ENCODE assay signal across 17 mouse cellular contexts in the genomic region with DNA sequence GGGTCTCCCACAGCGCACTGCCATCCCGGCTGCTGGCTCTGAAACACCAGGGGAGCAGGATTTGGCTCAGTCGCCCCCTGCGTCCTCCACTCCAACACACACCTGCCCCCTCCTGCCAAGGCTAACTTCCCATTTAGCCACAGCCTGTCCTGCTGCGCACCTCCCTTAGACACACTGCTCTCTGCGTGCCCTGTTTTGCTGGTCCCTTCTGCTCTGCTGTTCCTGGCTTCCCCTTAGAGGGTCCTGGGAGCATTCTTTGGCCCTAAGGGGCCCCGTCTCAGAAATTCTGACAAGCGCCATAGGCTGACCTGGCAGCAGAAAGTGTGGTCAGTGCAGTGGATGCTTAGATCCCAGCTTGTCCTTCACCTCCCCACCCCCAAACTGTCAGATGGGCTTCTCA. TPM values are rescaled to one million over a fixed set of nuclear protein-coding genes. Genes with fewer than 3 reads are reported as not detected.
DNase-seq lines count a peak whose midpoint lies in the region; TF ChIP-seq lines count a peak whose summit lies in the region.
"Had no signal": no experiment of that assay in that cellular context is flagged by ENCODE, and none has a peak within 500 bp of the region (broad histone marks: within the 10 kb centered on the region; RNA-seq: fewer than 3 reads in every experiment).

No protein-coding gene starts in this region.

- TF ChIP-seq POLR2A in testis, adult 2 months (IDR thresholded peaks at IDR 0.05; ENCODE audit: control insufficient read depth, low read depth, low read length) = no peak

- intact Hi-C loops in gastrocnemius, adult 2 months (cut with DNase I) = no loop called here

- H3K27ac ChIP-seq in gastrocnemius, adult 2 months = no peak overlapping the region
- H3K27ac ChIP-seq in testis, adult 2 months (ENCODE audit: control insufficient read depth, insufficient read depth, low read depth, low read length) = no peak overlapping the region
- H3K27ac ChIP-seq: forebrain, embryonic 13.5 days; heart, embryonic 15.5 days; hindbrain, embryonic 13.5 days; hindbrain, postnatal 0 days had no signal

- peaks cover 2% of the 10 kb centered on the region; the same call in 1 of the 2 replicates for H3K4me1 ChIP-seq in testis, adult 2 months (ENCODE audit: control insufficient read depth, insufficient read depth, low read length)
- H3K4me1 ChIP-seq: forebrain, embryonic 13.5 days; heart, embryonic 15.5 days; hindbrain, embryonic 13.5 days had no signal

- peak; percentile 9 for DNase-seq in gastrocnemius, adult 2 months
- no peak for DNase-seq in gastrocnemius, adult 8-10 months (ENCODE audit: low spot score in 2 of 2)
- no peak for DNase-seq in testis, postnatal 10 days (ENCODE audit: low spot score)
- DNase-seq in adipocyte (ENCODE audit: low spot score) = peak; percentile 61
- no peak for DNase-seq in ovary, postnatal 10 days (ENCODE audit: low spot score)
- DNase-seq: adrenal gland, adult 2 months; adrenal gland, postnatal 25 days; cerebellum, adult 2 months; forebrain, postnatal 0 days; heart, adult 18-20 months; heart, postnatal 14 days had no signal

- no peak for TF ChIP-seq CTCF in gastrocnemius, adult 2 months (IDR thresholded peaks at IDR 0.05)
- no peak for TF ChIP-seq CTCF in testis, adult 2 months (IDR thresholded peaks at IDR 0.05; ENCODE audit: control insufficient read depth, insufficient read depth, insufficient replicate concordance, low read depth, low read length)

- H3K36me3 ChIP-seq in testis, adult 2 months (ENCODE audit: control insufficient read depth, insufficient read depth, low read length) = no peaks in the 10 kb centered on the region

- no peak overlapping the region for H3K4me3 ChIP-seq in gastrocnemius, adult 2 months
- H3K4me3 ChIP-seq in testis, adult 2 months (ENCODE audit: control insufficient read depth, low read depth, low read length) = peak overlapping the region; percentile 10; the same call in 1 of the 2 replicates
- H3K4me3 ChIP-seq: forebrain, embryonic 13.5 days; heart, embryonic 15.5 days; hindbrain, embryonic 13.5 days had no signal

- no peaks in the 10 kb centered on the region for H3K27me3 ChIP-seq in testis, adult 2 months (ENCODE audit: control insufficient read depth, insufficient read depth, low read length)
- H3K27me3 ChIP-seq: forebrain, embryonic 13.5 days; heart, embryonic 15.5 days; hindbrain, embryonic 13.5 days; Patski had no signal

RNA-seq across cellular contexts. Expression of gene 1600014C10Rik, which starts 8.1 kb away (rescaled TPM):
- 10 to 100 TPM; 23.4 to 31.9 TPM for total RNA-seq in gastrocnemius, adult 2 months (2021)
- total RNA-seq in gastrocnemius, adult 8-10 months (2022) = 10 to 100 TPM; 25.9 to 32.4 (median 27.0) TPM
- polyA plus RNA-seq in testis, adult 2 months (2012; rRNA removed) = 1.9 and 3.1 TPM in 2 replicates

RNA-seq across cellular contexts. Expression of gene Plekhf1, which starts 36.7 kb away (rescaled TPM):
- total RNA-seq in gastrocnemius, adult 2 months (2021) = 10 to 100 TPM in 1 of 2 experiments, 1 to 10 TPM in 1; 6.6 to 15.0 TPM
- total RNA-seq in gastrocnemius, adult 8-10 months (2022) = 1 to 10 TPM; 4.7 to 7.9 (median 6.4) TPM
- polyA plus RNA-seq in testis, adult 2 months (2012; rRNA removed) = 2.7 and 2.8 TPM in 2 replicates

Comparison
In these comparisons a context has a peak if more than half of its experiments do, and no peak if none do; other contexts are left out.
1. DNase-seq: peak in gastrocnemius, adult 2 months (single experiment) and adipocyte (single experiment); none in gastrocnemius, adult 8-10 months (0 of 2), testis, postnatal 10 days (single experiment) and ovary, postnatal 10 days (single experiment).